Comparison of ENCODE assay signal across 8 mouse cellular contexts in genomic region chr10:121701296-121702248, GRCm38 (mm10). TPM values are rescaled to one million over a fixed set of nuclear protein-coding genes. Genes with fewer than 3 reads are reported as not detected.
A peak's percentile ranks its signal among the peaks of the same experiment; 100 is the strongest.
DNase-seq lines count a peak whose midpoint lies in the region; ATAC-seq lines count a peak whose summit lies in the region.

No protein-coding gene starts in this region.

- WGBS in hindbrain, embryonic 10.5 days, result 64% methylated on average over 11 of the region's 11 CpGs
- WGBS in hindbrain, embryonic 12.5 days, result 63% methylated on average over 11 of the region's 11 CpGs
- WGBS in embryonic facial prominence, embryonic 10.5 days, result 68% methylated on average over 11 of the region's 11 CpGs
- 56% methylated on average over 11 of the region's 11 CpGs for WGBS in intestine, embryonic 15.5 days

- no peak overlapping the region for H3K4me2 ChIP-seq in hindbrain, embryonic 12.5 days (replicated peaks)
- H3K4me2 ChIP-seq in intestine, embryonic 15.5 days (replicated peaks), result no peak overlapping the region

- H3K9ac ChIP-seq in hindbrain, embryonic 12.5 days, result no peak overlapping the region
- no peak overlapping the region for H3K9ac ChIP-seq in intestine, embryonic 15.5 days

- ATAC-seq in hindbrain, embryonic 12.5 days (ENCODE audit: low FRiP score), result no peak
- ATAC-seq in intestine, embryonic 15.5 days, result 0 out of 2 replicates have a peak, but pooled peaks have one; percentile 23

- H3K27ac ChIP-seq in hindbrain, embryonic 10.5 days, result no peak overlapping the region
- H3K27ac ChIP-seq in hindbrain, embryonic 12.5 days, result no peak overlapping the region
- no peak overlapping the region for H3K27ac ChIP-seq in embryonic facial prominence, embryonic 10.5 days (replicated peaks)
- no peak overlapping the region for H3K27ac ChIP-seq in intestine, embryonic 15.5 days

- no peaks in the 10 kb centered on the region for H3K4me1 ChIP-seq in hindbrain, embryonic 10.5 days (replicated peaks)
- no peaks in the 10 kb centered on the region for H3K4me1 ChIP-seq in hindbrain, embryonic 12.5 days
- H3K4me1 ChIP-seq in embryonic facial prominence, embryonic 10.5 days, result no peaks in the 10 kb centered on the region
- H3K4me1 ChIP-seq in intestine, embryonic 15.5 days (replicated peaks), result no peaks in the 10 kb centered on the region

- no peaks in the 10 kb centered on the region for H3K36me3 ChIP-seq in hindbrain, embryonic 10.5 days
- H3K36me3 ChIP-seq in hindbrain, embryonic 12.5 days, result no peaks in the 10 kb centered on the region
- H3K36me3 ChIP-seq in embryonic facial prominence, embryonic 10.5 days (replicated peaks), result no peaks in the 10 kb centered on the region
- no peaks in the 10 kb centered on the region for H3K36me3 ChIP-seq in intestine, embryonic 15.5 days

- no peaks in the 10 kb centered on the region for H3K27me3 ChIP-seq in hindbrain, embryonic 10.5 days (ENCODE audit: insufficient read depth, poor library complexity, severe bottlenecking)
- no peaks in the 10 kb centered on the region for H3K27me3 ChIP-seq in hindbrain, embryonic 12.5 days
- no peaks in the 10 kb centered on the region for H3K27me3 ChIP-seq in embryonic facial prominence, embryonic 10.5 days (replicated peaks; ENCODE audit: low read depth, poor library complexity, severe bottlenecking)
- H3K27me3 ChIP-seq in intestine, embryonic 15.5 days (replicated peaks), result no peaks in the 10 kb centered on the region

- DNase-seq in hindbrain, embryonic 10.5 days (ENCODE audit: low spot score), result peak; percentile 29
- peak; percentile 45 to 50 for DNase-seq in B cell, adult 2 months
- peak; percentile 14 for DNase-seq in T-cell, adult 2 months (ENCODE audit: low spot score)
- DNase-seq in embryonic facial prominence, embryonic 10.5 days (ENCODE audit: low spot score), result peak; percentile 29
- DNase-seq in lung, postnatal 25 days (ENCODE audit: low spot score), result peak; percentile 61
- DNase-seq in c-Kit-positive CD71-positive TER-119-positive erythroid progenitor cells, embryonic 14.5 days (ENCODE audit: low spot score), result no peak

- H3K9me3 ChIP-seq in hindbrain, embryonic 10.5 days, result 0 out of 2 replicates have a peak, but pooled peaks cover 3% of the 10 kb centered on the region
- H3K9me3 ChIP-seq in hindbrain, embryonic 12.5 days (replicated peaks), result peaks cover 5% of the 10 kb centered on the region; the same call in 1 of the 2 replicates
- H3K9me3 ChIP-seq in embryonic facial prominence, embryonic 10.5 days, result no peaks in the 10 kb centered on the region
- no peaks in the 10 kb centered on the region for H3K9me3 ChIP-seq in intestine, embryonic 15.5 days

- no peak overlapping the region for H3K4me3 ChIP-seq in hindbrain, embryonic 10.5 days
- H3K4me3 ChIP-seq in hindbrain, embryonic 12.5 days, result no peak overlapping the region
- no peak overlapping the region for H3K4me3 ChIP-seq in embryonic facial prominence, embryonic 10.5 days
- H3K4me3 ChIP-seq in intestine, embryonic 15.5 days (replicated peaks), result no peak overlapping the region

RNA-seq across cellular contexts. Expression of gene BC048403, which starts 38.2 kb away (rescaled TPM):
- polyA plus RNA-seq in hindbrain, embryonic 10.5 days (2016; fragmentation: Nextera tagmentation; extraction: Ambion mirVana), result 2.5 and 3.0 TPM in 2 replicates
- 2.4 TPM in 2 replicates for polyA plus RNA-seq in hindbrain, embryonic 12.5 days (2016; fragmentation: Nextera tagmentation; extraction: Ambion mirVana)
- 2.8 and 3.6 TPM in 2 replicates for polyA plus RNA-seq in embryonic facial prominence, embryonic 10.5 days (2016; fragmentation: Nextera tagmentation; extraction: Ambion mirVana)
- 3.1 and 3.9 TPM in 2 replicates for polyA plus RNA-seq in intestine, embryonic 15.5 days (2015; fragmentation: Nextera tagmentation; extraction: Ambion mirVana)
